Mouse (Mus musculus): ENCODE data around the gene Dab1.

The Dab1 gene

DNA sequence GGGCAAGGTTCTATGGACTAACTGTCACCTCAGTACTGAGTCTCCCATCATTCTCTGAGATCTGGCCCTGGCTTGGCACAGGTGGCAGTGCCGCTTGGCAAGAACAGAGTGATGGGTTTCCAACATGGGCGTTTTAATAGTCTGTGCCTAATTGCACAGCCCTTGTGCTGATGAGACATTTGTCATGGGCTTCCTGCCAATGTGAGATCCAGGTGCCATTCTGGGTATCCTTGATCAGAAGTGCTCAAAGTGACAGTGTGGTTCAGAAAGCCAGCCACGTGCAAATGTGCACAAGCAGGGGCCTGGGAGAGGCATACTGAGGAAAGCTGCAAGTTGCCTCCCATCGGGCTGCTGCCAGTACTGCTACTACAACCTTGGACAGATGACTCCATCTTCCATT, 203.5 kb downstream of the Dab1 start:
- no peak for DNase-seq (ENCODE audit: low spot score)

DNA sequence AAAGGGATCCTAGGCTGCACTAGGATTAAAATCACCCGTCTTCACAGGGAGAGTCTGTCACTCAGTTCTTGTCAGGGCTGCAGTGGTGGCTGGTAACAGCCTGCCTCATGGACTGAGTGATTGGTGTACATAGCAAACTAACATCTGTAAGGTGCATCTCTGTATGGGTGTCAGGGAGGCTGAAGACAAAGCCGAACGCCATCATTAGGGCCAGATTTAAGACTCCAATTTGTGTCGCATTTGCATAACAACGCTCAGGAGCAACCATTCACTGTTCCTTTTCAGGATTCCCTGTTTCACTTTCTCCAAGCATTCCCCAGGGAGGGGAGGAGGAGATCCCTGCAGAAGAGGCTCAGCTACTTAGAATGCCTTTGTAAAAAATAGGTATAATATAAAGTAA, 219.2 kb downstream of the Dab1 start:
- DNase-seq (ENCODE audit: low spot score) = no peak

DNA sequence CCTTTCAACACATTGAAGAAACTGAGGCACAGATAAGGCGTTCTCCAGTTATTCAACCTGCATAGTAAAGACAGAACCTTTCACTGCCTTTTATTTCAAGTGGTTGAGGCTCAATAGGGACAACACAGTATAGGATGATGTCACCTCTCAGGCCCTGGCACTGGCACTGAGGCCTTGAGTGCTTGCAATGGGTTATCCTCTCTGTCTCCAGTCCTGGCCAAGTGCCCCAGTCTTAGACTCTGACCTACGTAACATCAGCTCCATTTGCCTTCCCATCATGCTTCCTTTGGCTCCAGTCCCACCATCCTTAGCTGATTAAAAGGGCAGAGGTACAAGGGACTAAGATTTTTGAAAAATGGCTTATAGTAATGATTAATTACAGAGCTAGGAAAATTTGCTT, 220.4 kb downstream of the Dab1 start:
- DNase-seq (ENCODE audit: low spot score) = no peak

DNA sequence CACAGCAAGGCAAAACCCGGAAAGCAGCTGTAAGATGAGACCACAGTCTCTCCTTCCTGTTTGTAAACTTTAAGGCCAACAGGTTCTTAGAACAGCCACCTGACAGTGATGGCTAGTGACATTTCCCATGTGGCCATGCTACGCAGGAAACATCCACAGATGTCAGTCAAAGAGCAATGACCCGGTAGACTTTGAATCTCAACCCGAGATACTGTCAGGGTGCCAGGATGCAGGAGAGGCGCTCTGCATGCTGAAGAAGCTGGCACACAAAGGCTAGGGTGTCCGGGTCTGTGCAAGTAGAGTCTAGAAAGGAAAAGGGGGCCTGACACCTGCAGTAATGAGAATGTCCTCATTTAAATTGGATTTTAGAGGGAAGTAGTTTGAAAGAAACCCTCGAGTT, 222.0 kb downstream of the Dab1 start:
- DNase-seq (ENCODE audit: low spot score) = no peak

DNA sequence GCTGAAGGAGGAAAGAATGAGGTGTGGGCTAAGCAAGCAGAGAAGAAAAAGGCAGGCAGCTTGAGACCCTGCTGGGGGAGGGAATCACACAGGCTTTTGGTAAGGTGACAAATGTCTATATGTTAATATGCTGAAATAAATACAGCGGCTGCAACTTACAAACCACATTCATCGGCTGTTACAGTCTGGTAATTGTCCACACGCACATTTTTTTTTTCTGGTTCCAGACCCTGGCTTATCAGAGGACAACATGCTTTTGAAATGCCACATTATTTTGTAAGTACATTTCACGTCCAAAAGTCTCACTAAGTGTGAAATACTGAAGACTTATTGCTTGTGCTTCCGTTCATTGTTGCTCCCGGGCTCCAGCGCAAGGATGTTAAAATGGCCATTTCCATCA, 225.5 kb downstream of the Dab1 start:
- no peak for DNase-seq (ENCODE audit: low spot score)

DNA sequence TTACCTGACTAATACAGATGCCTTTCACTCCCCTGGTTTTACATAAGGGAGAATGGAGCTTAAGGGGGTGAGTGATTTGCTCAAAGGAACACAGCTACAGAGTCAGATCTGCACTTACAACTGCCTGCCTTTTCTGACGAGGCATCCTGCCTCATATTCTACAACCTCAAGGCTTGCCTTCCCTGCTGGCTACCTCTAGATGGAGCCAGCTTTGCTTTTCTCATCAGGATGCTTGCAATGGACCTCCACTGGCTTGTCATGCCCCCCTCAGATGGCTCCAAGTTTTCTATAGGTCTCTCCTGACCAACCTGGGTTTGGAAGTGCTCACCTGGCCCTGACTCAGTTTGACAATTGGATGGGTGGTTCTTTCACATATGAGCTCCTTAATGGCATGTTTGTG, 238.0 kb downstream of the Dab1 start:
- DNase-seq (ENCODE audit: low spot score) = no peak

DNA sequence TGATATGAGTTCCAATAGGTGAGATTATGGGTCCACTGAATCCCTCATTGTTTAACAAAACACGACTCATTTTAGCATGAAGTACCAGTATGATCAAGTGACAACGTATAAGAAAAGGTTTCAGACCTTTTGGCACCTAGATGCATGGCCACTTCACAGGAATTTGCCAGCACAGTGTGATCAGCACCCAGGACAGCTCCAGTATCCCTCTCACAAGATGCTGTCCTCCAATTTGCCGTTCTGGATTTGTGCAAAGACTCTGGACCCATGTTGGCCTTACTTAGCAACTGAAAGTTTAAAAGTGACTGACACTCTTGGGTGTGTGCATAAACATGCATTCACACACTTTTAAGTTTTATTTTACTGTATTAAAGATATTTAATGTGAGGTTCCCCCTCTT, 256.4 kb downstream of the Dab1 start:
- DNase-seq (ENCODE audit: low spot score) = peak; percentile 6

DNA sequence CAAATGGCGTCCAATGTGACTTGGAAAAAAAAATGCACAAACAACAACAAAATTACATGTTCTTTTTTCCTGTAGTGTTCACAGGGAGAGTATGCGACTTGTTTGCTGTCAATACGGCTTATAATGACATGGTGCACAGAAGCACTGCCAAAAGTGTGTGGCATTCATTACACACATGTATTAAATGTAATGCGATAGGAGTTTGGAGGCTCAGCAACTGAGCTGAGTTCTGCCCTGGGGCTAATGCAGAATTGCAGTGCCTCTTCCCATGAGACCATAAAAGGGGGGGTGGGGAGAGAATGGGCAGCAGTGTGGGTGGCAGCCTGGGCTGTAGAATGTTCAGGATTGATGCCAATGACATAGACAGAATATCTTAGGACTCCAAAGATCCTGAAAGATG, 259.7 kb downstream of the Dab1 start:
- DNase-seq (ENCODE audit: low spot score) = no peak

DNA sequence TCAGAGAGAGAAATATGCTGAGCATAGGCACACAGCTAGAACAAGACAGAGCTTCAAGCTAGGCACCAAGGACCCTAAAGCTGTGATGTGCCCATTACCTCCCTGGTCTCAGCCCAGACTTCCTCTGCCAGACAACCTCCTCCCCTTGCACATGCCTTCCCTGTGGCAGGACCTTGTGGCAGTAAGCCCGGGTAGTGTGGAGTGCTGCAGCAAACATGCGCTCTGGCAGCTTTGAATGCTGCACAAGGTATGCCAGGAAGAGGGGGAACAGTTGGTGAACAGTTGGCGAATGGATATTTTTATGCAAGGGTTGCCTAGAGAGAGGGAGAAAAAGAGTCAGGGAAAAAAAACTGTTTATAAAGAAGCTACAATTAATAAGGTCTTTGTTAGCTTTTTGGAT, 262.5 kb downstream of the Dab1 start:
- no peak for DNase-seq (ENCODE audit: low spot score)

DNA sequence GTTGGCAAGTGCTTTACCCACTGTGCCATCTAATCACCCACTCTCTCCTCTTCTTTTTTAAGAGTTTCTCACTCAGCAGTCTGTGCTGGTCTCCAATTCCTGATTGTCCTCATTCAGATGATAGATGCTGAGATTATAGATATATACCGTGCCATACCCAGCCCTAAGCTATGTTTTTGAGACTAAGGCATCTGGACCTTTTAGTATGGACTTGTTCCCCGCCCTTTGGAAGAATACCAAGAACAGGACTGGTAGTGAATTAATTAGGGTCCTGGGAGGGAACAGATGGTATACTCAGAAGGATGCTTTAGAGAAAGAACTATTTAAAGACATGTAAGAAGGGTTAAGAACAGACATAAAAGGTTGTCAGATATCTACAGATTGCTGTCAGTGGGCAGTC, 268.9 kb downstream of the Dab1 start:
- no peak for DNase-seq (ENCODE audit: low spot score)

DNA sequence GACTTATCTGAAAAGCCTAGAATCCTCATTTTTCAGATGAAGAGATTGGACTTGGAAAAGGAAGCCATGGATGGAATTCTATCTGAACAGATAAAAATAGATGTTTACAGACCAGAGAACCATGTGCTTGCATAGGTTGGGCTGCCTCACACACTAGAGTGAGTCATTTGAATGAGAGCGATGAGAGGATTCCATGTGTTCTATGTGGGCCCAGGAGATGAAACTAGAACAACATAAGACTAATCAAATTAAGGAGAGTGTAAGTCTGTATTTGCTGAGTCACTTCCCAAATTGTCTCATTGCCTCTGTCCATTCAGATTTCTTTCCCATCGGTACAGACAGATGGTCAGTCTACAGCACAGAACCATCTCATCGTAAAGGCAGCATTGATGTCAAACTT, 270.0 kb downstream of the Dab1 start:
- DNase-seq (ENCODE audit: low spot score) = no peak

DNA sequence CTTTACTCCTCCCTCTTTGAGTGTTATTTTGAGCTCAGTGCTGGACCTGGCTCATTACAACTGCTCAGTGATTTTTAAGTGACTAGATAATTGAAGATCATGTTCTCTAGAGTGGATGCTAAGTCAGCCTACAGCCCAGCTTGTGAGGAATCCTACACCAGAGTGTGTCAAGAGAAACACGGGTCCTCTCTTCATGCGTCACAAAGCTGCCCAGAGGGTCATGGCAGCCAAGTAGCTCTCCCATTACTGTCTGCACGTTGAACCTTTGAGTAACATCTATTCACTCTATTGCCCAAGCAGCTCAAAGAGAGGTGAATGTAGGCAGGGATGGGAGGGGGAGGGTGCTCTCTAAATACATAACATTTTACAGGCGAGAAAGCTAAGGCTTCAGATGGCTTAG, 277.6 kb downstream of the Dab1 start:
- DNase-seq (ENCODE audit: low spot score) = no peak

DNA sequence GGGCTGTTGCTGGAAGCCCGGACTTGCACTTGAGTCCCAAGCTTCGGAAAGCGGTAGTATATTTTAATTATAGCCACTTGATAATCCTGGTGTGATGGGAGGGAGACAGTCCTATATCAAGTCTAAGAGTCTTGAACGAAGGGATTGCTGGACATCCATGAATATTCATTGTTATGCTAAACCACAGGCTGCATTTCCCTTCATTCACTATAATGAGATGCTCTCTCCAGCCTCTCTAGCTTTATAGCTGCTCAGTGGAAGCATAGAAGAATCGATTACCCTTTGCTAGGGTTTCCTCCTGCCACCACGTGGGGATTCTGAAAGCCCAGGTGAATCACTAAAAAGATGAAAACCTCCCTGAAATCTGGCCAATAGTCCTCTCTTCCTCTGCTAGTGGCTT, 278.5 kb downstream of the Dab1 start:
- no peak for DNase-seq (ENCODE audit: low spot score)

DNA sequence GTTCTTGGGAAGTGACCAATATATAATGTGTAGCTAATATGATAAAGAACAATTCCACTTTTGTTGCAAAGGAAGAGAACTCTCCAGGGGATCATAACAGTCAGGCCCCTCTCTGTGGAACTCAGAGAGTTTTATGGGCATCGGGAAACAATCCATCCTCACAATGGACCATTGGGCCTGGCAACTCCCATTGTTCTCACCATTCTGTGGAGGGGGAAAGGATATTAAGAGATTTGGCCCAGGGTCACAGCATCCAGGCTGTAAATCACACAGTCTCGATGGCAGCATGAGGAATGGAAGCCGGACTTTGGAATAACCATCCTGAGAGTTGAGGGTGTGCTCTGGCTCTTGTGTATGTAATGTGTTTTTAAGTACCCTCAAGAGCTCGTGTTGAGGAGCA, 292.3 kb downstream of the Dab1 start:
- no peak for DNase-seq (ENCODE audit: low spot score)

DNA sequence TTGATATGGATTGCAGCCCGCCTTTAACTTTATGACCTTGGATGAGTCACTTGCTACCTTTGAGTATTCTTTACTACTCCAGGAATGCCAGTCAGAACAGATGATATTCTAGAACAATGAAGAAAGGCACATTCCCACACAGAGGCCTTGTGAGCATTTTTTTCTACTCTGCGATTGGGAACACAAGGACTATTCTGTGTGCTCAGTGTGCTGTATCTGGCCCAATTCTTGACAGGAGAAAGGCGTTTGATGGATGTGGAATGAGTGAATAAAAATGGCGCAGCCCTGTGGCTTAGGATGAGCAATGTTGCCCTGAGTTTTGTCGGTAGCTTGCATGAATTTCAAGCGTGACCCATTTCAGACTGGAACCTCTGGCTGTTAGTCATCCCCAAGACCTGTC, 292.9 kb downstream of the Dab1 start:
- DNase-seq (ENCODE audit: low spot score) = no peak

DNA sequence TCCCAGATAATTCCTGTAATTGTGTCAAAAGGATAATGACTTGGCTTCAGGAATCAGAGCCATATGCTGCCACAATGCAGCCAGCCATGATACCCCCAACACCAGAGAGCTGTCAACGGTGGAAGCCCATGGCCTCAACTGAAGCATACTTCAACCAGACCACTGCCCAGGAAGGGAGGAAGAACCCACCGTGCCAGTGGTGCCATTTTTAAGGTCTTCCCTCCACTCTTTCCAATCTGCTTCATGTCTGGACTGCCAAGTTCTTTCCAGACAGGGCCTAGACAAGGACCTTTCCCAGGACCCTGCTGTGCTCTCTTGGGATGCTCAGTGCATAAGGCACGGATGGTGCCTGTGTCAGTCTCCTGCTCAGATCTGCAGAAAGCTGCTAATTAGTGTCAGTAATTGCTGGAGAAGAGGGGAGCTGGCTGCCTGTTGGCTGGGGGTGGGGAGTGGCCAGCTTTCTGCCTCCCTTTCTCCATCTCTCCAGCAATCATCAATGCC, 303.3 kb downstream of the Dab1 start:
- no peak for DNase-seq (ENCODE audit: low spot score)

DNA sequence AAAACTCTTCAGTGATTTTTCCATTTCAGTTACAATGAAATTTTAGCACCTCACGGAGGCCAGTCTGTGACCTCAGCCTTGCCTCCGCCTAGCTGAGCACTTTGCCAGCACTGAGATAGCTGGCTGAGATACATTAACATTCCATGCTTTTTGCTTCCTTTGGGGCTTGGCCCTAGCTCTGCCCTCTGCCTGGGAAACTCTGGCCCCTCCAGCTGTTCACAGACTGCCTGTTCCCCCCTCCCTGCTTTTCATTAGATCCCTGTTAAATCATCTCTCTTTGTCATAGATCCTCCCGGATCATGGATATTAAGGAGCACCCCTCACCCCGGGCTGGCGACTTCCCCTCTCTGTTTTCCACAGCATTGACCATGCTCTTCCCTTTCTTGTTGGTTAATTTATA, 307.5 kb downstream of the Dab1 start:
- DNase-seq (ENCODE audit: low spot score) = no peak

DNA sequence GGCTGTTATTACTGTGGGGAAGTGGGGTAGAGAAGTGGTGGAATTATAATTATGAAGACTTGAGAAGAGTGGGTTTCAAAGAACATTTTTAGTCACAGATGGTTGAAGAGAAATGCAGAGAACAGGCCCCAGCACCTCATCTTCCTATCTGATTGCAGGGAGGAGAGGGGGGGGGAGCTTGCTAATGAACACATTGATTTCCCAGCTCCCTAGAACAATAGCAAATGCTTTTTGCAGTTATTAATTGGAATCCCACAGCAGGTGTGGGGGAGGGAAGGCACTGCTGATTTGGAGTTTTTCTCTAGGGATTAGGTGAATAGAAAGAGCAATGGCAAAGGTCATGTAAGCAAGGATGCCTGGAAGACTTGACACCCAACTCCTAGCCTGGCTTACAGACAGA, 310.5 kb downstream of the Dab1 start:
- no peak for DNase-seq (ENCODE audit: low spot score)

DNA sequence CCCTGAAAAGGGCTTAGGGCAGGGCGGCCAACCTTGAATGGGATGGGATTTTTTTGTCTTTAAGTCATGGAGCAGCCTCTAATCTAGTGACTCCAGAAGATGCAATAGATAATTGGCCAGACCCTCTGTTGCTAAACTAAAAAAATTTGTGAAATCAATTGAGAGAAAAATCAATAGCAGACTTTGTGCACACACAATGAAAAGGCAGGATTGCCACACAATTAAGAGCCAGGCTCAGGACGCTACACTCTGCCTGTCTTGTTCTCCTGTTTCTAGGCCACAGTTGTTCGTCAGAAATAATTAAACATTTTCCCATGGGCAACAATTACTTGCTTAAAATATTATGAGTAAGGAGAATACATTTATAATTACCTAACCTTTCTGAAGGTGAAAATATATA, 315.2 kb downstream of the Dab1 start:
- DNase-seq (ENCODE audit: low spot score) = no peak

DNA sequence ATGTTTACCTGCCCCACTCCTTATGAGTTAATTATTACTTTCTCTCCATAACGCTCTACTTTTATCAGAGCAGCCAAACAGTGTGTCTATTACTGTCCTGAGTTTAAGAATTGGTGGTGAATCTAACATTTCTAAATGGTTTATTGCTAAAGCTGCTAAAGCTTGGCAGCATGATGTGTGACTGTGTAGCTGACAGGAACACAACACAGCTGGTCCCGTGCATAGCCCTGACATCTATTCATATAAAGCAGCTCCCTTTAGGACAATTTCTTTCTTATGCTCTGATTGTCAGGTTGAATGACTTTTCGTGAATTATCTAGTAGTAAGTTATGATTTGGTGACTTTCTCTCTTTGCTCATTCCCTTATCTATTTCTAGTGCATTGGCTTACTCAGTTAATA, 329.1 kb downstream of the Dab1 start:
- no peak for DNase-seq (ENCODE audit: low spot score)

DNA sequence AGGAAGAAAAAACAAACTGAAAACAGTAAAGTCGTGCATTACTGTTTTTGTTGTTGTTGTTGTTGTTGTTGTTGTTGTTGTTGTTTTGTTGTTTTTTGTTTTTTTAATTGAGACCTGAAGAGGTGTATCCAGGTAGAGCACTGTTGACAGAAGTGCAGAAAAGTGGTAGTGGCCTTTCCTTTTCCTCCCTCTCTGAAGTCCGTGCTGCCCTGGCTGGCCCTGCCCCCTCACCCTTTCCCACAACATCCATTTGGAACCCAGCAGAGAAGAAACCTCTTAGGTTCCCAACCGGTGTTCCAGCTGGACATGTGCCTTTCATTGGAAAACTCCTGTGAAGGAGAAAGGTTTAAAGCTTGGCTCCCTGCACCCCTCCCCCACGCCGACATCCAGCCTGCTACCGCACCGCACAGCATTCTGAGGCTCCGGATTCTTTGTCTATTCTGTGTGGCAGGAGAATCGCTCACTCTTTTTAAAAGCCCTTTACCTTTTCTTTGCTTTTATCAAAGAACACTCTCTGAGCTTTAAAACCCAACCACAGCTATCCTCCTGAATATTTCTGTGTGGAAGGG, 334.6 kb downstream of the Dab1 start:
- no peak for DNase-seq (ENCODE audit: low spot score)

DNA sequence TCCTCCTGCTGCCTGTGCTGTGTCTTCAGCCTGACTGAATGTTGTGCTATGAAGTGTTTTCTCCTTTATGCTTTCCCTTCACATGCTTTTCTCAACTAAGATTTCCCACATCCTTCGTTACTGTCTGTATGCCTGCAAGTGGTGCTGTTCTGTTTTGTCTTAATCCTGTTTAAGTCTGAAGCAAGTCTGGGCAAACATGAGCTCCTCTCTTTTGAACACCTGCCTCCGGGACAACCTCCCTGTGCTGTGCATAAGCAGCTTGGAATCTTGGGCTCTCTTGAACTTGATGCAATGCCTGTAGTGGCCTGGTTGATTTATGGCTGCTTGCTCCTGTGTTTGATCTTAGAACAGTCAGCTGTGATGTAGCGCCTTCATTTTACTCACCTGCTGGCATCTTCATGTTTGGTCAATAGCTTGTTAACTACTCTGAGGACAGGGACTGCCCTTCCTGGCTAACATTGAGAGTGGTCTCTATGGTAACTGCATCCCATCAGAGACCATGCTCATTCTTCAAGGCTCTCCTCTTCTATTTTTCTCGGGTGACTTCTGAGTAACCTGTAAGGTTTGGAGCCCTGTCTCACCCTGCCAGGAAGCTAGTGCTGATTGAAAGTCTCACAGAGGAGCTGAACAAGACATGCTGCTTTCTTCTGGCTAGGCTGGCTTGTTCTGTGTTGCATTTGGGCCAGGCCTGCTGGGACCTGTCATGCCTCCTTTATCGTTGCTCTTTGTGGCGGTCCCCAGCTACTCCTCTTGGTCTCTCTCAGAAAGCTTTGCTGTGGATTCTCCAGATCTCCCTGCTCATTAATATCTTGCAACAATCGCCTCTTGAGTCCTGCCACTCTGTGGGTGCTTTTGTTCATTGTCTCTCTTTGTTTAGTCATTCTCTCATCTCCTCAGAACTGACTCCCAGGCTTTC, 342.2 kb downstream of the Dab1 start:
- DNase-seq (ENCODE audit: low spot score) = no peak

DNA sequence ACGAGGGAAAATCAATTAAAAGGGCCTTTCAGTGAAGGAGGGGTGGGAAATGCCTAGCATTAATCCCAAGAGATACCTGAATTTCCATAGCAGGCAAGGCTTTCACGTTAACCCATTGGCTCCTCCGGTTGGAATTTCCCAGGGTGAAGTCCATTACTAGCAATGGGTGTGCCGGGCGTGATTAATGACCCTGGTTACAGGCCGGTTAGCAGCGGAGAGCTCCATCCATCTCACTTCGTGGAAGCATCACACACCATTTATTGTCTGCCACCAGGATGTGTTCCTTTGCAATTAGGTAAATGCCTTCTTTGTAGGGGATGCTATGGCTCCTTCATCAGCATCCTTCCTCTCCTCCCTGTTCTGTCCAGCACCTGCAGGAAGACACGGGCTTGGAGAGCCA, 350.7 kb downstream of the Dab1 start:
- DNase-seq (ENCODE audit: low spot score) = no peak

DNA sequence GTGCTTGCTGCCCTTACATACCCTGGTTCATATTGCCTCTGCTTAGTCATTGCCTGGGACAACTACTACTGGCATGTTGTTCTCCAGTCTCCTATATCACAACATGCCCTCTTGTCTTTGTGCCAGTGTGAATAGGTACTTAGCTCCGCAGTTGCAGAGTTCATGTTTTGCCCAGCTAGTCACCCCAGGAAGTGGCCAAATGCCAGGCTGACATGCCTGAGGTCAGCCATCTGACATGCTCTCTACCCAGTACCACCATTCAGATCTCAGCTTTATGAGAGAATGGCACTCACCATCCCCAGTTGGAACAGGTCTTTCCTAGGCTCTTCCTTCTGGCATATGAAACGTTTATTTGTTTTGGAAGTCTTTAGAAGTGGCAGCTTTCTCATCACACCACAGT, 355.4 kb downstream of the Dab1 start:
- no peak for DNase-seq (ENCODE audit: low spot score)

Measured in yolk sac, embryonic 10.5 days (tissue).